Mouse (Mus musculus) heart, postnatal 36 days (tissue): Measurements from ENCODE around the gene Nrip3. TPM values are rescaled to one million over a fixed set of nuclear protein-coding genes. Genes with fewer than 3 reads are reported as not detected.

ENCODE experiments used
- DNase-seq, 2 experiments: peaks; one replicate each; pipeline ENCODE4 v3.0.0; 2021 to 2022
- intact Hi-C: fragments of 180-260 bp; cut with DNase I; formaldehyde crosslinking; loops from one replicate; pipeline ENCODE4 v1.15.1; 2025
- total RNA-seq, 2 experiments: library from RNA; stranded (reverse); gene quantifications; 2 replicates each; pipeline ENCODE4 v1.2.3; 2021

Gene Nrip3
- total RNA-seq, result under 1 TPM; 0.08 to 0.47 TPM

DNA sequence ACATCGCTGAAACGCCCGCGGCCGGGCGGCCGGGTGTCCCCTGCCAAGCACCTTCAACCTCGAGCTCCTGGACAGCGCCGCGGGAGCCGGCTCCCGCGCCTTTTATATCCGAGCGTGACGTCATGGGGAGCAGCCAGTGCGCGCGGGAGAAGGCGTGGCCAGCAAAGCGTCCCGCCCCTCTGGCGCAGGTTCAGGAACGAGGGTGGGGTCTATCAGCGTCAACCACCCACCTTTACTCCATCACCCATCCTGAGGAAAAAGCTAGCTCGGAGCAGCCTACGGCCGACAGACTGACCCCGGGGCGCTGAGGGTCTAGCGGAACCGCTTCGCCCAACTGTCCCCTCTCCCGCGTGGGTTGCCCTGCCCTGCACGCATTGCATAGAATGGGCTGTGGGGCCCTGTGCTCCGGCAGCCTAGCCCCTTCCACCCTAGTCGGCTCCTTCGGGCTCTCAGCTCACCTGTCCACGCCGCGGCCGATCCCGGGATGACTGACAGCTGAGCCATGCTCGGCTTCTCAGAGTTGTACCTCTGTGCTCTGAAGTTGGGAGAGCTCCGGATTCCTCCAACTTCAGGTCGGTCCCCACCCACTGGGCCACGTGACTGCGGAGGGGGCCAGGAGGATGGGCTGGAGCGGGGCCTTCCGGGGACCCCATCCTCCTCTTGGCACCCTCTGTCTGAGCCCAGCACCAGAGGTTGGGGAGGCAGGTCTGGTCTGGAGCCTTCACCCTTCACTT is at the start of gene Nrip3:
TSS of gene Nrip3 (minus strand) at position 556 of the 734 bp plus-strand sequence.
- peak; percentile 52 to 60 for DNase-seq
- intact Hi-C loops, result no loop called here

- intact Hi-C loops, result no loop called here
- DNase-seq, result no peak
These were observed 49.6 kb upstream of the Nrip3 start for GRCm38 (mm10) chr7:109831376-109831775.

DNA sequence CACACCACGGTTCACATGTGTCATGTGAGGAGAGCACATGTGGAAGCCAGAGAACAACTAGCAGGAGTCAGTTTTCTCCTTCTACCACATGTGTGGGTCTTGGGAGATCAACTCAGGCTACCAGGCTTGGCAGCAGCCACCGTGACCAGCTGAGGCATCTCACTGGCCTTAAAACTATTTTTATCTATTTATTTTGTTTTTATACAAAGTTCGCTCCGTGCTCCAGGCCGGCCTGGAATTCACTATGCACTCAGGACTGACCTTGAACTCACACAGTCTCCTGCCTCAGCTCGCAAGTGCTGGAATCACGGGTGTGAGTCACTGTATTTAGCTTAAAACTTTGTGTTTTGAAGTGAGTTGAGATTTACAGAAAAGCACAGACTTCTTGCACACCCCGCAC is 45.1 kb upstream of the Nrip3 start:
- DNase-seq, result no peak
- intact Hi-C loops, result loop anchor here (5.0 kb wide), 1 partner anchor 40 kb away; the partner anchor contains the start of gene Scube2

DNA sequence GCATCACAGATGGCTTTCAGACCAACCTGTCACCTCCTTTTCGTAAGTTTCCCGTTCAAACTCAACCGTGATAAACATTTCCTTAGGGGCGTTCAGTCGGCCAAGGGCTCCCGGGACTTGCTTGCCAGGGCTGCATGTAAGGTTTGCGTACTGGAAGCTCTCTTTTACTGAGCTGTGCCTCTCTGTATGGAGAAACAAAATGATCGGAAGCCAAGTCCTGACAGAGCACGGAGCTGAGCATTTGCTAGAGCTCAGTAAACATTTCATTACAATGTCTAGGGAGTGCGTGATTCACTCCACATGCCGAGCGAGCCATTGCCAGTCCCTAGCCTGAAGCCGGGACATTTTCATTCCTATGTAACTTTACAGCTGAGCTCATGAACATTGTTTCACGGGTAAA is 43.5 kb upstream of the Nrip3 start:
- intact Hi-C loops, result loop anchor here (5.0 kb wide), 1 partner anchor 42 kb away; the partner anchor contains the start of gene Scube2
- no peak for DNase-seq

DNA sequence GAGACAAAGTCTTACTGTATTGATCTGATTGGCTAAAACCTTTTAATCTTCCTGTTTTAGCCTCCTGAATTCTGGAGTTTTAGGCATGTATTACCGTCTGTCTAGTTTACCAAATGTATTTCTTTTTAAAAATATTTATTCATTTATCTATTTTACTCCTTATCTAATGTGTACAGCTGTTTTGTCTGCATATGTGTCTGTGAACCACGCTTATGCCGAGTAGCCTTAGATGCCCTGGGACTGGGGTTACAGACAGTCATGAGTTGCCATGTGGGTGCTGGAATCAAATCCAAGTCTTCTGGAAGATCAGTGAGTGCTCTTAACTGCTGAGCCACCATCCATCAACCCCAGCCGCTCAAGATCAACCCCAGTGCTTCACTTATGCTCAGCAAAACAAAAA is 36.8 kb upstream of the Nrip3 start:
- DNase-seq, result no peak
- intact Hi-C loops, result no loop called here

DNA sequence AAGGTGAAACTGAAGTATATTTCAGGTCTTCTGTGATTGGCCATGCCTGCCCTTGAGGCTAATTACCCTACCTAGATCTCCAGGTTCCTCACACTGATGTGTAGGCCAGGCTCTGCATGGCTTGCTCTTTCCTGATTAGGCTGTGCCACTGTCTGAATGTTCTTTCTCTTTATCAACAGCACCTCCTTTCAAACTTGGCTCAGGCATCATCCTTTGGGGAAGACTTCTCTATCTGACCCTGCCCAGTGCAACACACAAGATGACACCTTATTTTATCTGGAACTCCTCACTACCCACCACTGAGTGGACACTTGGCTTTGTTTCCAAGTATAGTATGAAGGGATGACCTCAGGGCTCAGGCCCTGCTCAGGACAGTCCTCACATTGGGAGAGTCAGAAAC is 36.1 kb upstream of the Nrip3 start:
- DNase-seq, result no peak
- intact Hi-C loops, result no loop called here

DNA sequence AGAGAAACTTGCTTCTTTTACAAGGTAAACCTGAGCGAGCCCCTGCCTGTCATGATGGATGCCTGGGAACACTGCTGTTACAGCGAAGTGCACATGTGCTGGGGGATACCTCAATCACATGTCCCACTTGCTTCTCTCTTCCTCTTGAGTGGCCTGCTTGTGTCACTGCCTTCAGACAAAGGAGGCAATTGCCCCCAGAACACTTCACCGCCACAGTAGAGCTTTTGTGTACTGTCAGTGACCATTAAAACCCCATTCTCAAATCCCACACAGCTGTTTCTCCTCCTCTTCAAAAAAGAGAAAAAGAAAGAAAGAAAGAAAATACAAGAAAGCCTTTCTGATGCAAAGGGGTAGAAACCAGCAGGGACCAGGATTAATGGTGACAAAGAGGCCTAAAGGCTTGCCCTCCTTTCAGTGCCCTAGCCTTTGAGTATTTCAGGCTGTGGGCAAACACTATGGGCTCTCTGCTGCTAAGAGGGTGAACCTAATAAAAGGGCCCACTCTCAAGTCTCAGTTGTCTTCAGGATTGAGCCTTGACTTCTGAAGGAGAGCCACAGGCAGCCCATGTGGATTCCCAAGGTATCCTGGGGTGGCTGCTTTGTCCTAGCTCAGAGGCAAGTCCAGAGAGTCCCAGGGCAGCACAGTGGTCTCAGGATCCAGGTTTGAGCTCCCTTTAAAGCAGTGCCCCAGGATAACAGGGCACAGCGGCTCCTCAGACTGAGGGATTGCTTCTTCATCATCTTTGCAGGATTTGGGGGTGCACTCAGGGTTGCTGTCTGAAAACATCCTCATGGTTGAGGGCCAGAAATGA is 31.7 kb upstream of the Nrip3 start:
- intact Hi-C loops, result no loop called here
- no peak for DNase-seq

DNA sequence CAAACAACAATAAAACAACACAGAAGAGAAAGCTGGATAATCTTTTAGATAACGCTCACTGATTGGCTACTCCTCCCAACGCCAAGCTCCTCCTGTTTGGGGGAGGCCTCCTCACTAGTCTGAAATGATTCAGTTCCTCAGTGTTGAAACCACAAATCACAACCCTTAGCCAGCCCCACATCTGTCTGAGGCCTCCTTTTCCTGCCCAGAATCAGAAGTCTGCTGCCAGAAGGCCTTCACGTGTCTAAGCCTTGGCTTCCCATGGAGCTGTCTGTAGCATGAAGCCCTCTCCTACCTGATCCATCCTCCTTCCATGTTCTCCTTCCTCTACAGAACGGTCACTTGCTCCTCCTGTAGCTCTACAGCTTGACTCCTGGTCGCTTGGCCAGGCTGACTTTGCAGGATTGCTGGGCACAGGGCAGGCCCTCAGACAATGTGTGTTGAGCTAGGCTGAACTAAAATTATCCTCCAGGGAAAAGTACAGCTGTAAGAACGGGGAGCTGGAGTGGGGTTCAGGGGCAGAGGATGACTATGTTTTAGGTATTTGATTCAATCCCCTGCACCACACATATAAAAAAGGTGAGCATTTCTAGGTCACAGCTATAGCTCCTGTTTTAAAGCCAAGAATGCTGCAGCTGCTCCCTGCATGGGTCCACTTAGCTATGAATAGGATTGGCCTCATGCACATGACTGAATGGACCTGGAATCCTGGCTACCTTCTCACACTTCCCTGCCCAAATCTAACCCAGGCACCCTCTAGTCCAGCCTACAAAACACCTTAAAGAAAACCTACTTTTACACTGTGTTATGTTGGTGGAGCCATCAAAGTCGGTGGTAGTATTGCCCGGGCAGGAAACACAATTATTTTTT is 26.0 kb upstream of the Nrip3 start:
- DNase-seq, result peak in 1 of 2 experiments; percentile 26
- intact Hi-C loops, result no loop called here

GRCm38 (mm10) chr7:109804843-109805242 is 23.0 kb upstream of the Nrip3 start:
- intact Hi-C loops, result loop anchor here (2.0 kb wide), 1 partner anchor 96 kb away; no protein-coding TSS in a partner anchor
- peak in 1 of 2 experiments; percentile 53 for DNase-seq

DNA sequence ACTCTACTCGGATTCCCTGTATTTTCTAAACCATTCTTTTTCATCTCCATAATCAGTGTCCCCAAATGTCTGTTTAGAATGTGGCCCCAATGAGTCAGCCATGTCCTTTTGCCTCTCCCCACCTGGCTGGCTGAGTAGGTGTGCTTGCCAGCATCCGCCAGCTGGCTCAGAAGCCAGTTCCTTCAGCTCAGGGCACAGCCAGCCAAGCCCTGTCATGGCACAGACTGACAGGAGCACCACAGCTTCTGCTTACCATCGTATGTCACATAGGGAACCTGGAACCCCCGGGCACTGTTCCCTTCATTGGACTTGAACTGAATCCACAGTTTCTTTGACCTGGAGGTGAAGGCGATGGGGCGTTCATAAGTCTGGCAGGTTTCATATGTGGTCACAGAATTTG is 22.5 kb upstream of the Nrip3 start:
- intact Hi-C loops, result loop anchor here (2.0 kb wide), 1 partner anchor 96 kb away; no protein-coding TSS in a partner anchor
- DNase-seq, result peak; percentile 20 to 45

GRCm38 (mm10) chr7:109803516-109803915 is 21.7 kb upstream of the Nrip3 start:
- intact Hi-C loops, result no loop called here
- DNase-seq, result no peak

- intact Hi-C loops, result no loop called here
- no peak for DNase-seq
These were observed 18.8 kb upstream of the Nrip3 start for GRCm38 (mm10) chr7:109800626-109801025.

DNA sequence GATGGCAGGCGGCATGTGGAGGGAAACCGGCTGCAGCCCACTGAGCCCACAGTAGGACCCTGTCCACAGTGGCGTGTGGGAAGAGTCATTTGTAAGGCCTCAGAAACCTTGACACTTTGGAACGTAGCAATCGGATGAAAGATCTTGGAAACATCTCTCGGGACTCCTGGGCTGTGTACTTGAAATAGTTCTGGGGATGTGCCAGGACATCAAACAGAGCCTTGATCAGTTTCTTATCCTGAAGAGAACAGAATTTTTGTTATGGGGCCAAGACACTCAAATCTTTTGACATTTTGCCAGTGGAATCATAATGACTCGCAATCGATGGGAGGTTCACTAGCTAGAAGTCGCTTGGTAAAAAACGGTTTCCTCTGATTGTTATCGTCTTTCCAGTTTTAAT is 17.3 kb upstream of the Nrip3 start:
- intact Hi-C loops, result no loop called here

DNA sequence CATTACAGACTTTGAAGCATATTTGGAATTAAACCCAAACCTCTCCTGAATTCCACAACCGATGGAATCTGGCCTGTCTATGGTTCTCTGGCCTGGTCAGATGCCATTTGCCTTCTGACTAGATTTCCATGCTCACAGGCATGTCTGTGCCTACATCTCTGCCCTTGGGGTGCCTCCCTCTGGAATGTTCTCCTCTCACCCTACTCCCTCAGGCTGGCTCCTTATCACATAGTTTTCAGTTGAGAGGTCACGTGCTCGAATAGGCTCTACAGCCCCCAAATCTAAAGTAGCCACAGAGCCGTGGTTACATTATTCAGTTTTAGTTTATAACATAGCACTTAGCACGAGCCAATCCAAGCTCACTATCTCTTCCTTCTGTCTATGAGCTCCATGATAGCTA is 13.7 kb upstream of the Nrip3 start:
- intact Hi-C loops, result no loop called here
- no peak for DNase-seq

More for the DNA sequence above, 17.3 kb upstream of the Nrip3 start:
- no peak for DNase-seq

DNA sequence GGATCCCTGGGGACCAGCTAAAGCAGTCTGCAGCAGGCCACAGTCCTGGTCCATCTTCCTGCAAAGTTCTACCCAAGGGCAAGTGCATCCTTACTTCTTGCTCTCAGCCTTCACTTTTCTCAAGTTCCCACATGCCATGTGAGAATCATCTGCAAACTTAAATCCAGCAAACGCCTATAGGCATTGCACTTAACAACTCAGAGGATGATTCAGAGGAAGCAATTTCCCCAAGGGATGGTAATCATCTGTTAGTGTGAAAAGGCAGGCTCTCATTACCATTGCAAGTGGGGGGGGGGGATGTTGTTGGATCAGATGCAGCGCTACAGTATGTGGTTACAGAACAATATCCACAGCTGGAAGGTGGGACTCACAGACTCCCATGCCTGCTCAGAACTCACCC is 12.7 kb upstream of the Nrip3 start:
- intact Hi-C loops, result no loop called here
- DNase-seq, result no peak

- peak; percentile 53 to 55 for DNase-seq
- intact Hi-C loops, result loop anchor here (1.0 to 2.0 kb wide), 2 partner anchors 84 to 100 kb away; no protein-coding TSS in a partner anchor
These were observed 10.9 kb upstream of the Nrip3 start for GRCm38 (mm10) chr7:109792759-109793158.

DNA sequence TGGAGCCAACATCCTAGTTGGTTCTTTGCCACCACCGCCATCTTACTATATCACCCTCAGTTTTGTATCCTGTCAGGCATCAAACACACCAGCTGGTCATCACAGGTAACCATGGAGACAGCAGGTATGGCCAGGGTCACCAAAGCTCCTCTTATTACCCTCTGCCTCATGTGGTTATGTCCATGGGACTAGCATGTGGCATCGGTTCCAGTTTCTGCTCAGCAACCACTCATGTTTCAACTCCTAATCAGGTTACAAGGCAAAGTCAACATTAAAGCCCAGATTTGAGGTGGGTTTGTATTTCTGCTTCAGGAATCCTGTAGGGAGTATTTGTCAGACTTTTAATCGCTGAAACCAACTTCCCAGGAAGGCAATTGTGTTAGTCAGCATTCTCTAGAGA is 9.0 kb upstream of the Nrip3 start:
- intact Hi-C loops, result no loop called here
- DNase-seq, result no peak

DNA sequence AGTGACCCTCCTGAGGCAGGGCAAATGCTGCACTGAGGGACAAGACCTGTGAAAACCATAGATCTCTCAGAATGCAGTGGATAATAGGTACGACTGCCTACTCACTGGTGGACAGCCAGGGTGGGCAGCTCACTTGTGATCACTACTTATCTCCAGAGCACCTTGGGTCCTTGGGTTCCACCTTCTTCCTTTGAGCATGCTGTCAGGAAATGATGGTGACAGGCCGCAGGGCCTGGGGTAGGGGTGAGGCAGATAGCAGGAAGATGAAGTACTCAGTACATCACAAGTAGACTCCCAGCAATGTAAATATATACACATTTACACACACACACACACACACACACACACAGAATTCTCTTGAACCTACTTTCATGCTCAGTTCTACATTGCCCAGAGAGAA is 6.0 kb upstream of the Nrip3 start:
- no peak for DNase-seq
- intact Hi-C loops, result no loop called here

- intact Hi-C loops, result no loop called here
- no peak for DNase-seq
These were observed 1.5 kb upstream of the Nrip3 start for GRCm38 (mm10) chr7:109783281-109783680.

GRCm38 (mm10) chr7:109781087-109781469 is 747 bp downstream of the Nrip3 start:
- intact Hi-C loops, result no loop called here
- DNase-seq, result peak in 1 of 2 experiments; percentile 22

DNA sequence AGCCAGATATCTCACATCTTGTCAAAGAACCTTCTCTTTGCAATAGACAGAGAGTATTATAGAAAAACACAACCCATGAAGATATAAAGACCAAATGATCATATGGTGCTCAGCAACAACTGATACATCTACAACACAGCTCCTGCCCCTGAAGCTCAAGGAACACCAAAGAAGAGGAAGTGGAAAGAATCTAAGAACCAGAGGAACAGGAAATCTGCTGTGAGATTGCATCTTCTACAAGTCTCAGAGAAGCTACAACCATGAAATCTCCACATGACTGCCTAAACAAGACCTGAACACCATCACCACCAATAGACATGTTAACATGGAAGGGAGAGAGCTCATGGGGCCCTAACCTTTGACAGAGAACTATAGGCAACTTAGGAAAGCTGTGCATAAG is 9.6 kb downstream of the Nrip3 start:
- intact Hi-C loops, result no loop called here
- DNase-seq, result no peak
